Comparison of ENCODE assay signal across 8 mouse cellular contexts in the genomic region with DNA sequence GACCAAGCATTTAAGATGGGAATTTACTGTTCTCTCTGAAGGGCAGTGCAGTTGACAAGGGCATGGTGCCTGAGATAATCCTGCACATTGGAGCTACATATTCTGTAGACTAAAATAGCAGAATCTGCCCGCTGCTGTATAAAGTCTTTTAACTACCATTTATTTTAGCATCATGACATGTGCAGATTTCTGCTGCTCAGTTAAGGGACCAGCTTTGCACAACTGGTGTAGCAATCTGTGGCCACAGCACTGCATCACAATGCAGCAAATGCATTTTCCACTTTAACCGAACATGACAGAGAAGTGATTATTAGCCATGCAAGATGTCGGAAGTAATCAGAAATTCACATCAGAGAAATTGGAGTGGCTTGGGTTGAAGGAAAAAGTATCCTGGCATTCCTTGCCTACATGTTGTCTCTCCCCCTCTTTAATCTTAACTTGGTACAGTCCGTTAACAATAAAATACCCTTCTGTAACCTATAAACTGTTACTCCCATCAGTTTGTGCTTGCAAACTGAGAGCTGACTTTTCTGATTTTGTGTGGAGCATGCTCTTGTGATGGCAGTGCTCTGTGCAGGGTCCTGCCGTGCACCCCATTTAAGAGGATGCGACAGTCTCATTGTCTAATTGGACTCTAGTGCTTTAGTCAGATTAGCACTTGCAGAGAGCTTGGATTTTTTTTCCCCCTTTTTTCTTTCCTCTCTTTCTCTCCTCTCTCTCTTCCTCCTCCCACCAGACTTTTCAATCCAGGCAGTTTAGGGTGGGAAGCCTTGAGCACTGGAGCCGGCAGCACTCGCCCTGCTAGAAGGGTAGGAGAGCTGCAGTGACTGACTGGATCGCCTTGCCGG. TPM values are rescaled to one million over a fixed set of nuclear protein-coding genes. Genes with fewer than 3 reads are reported as not detected.
DNase-seq lines count a peak whose midpoint lies in the region; ATAC-seq and TF ChIP-seq lines count a peak whose summit lies in the region.

No protein-coding gene starts in this region.

- 26% methylated on average over 10 of the region's 10 CpGs for WGBS in embryonic facial prominence, embryonic 13.5 days
- WGBS in hindbrain, embryonic 14.5 days: 36% methylated on average over 10 of the region's 10 CpGs
- WGBS in limb, embryonic 14.5 days: 28% methylated on average over 10 of the region's 10 CpGs
- 51% methylated on average over 10 of the region's 10 CpGs for WGBS in stomach, embryonic 15.5 days

- H3K9ac ChIP-seq in embryonic facial prominence, embryonic 13.5 days: peak overlapping the region; percentile 54
- H3K9ac ChIP-seq in hindbrain, embryonic 14.5 days: peak overlapping the region; percentile 59
- peak overlapping the region; percentile 13 for H3K9ac ChIP-seq in limb, embryonic 14.5 days (ENCODE audit: low read depth, low read length, severe bottlenecking)
- H3K9ac ChIP-seq in stomach, embryonic 15.5 days: no peak overlapping the region

- H3K4me3 ChIP-seq in embryonic facial prominence, embryonic 13.5 days: peak overlapping the region; percentile 29
- peak overlapping the region; percentile 39 for H3K4me3 ChIP-seq in hindbrain, embryonic 14.5 days (replicated peaks; ENCODE audit: low read length)
- peak overlapping the region; percentile 23 for H3K4me3 ChIP-seq in limb, embryonic 14.5 days (replicated peaks; ENCODE audit: low read length)
- peak overlapping the region; percentile 7; the same call in 1 of the 2 replicates for H3K4me3 ChIP-seq in stomach, embryonic 15.5 days (replicated peaks)

- H3K27ac ChIP-seq in embryonic facial prominence, embryonic 13.5 days: peak overlapping the region; percentile 62
- H3K27ac ChIP-seq in hindbrain, embryonic 14.5 days: peak overlapping the region; percentile 87
- peak overlapping the region; percentile 10 for H3K27ac ChIP-seq in limb, embryonic 14.5 days (replicated peaks; ENCODE audit: low read depth, low read length)
- no peak overlapping the region; the same call in 1 of the 2 replicates for H3K27ac ChIP-seq in stomach, embryonic 15.5 days

- peak overlapping the region; percentile 52 for H3K4me2 ChIP-seq in embryonic facial prominence, embryonic 13.5 days
- peak overlapping the region; percentile 45 for H3K4me2 ChIP-seq in hindbrain, embryonic 14.5 days (replicated peaks)
- H3K4me2 ChIP-seq in limb, embryonic 14.5 days (replicated peaks; ENCODE audit: low read depth, low read length, severe bottlenecking): peak overlapping the region; percentile 36
- H3K4me2 ChIP-seq in stomach, embryonic 15.5 days: no peak overlapping the region

- H3K9me3 ChIP-seq in embryonic facial prominence, embryonic 13.5 days: no peaks in the 10 kb centered on the region
- H3K9me3 ChIP-seq in hindbrain, embryonic 14.5 days (ENCODE audit: control insufficient read depth, low read length): no peaks in the 10 kb centered on the region
- H3K9me3 ChIP-seq in limb, embryonic 14.5 days (ENCODE audit: control insufficient read depth, low read length): no peaks in the 10 kb centered on the region
- no peaks in the 10 kb centered on the region for H3K9me3 ChIP-seq in stomach, embryonic 15.5 days

- H3K4me1 ChIP-seq in embryonic facial prominence, embryonic 13.5 days: peaks cover 50% of the 10 kb centered on the region
- H3K4me1 ChIP-seq in hindbrain, embryonic 14.5 days (replicated peaks; ENCODE audit: control insufficient read depth, insufficient read depth, low read length): peaks cover 22% of the 10 kb centered on the region; the same call in 1 of the 2 replicates
- peaks cover 18% of the 10 kb centered on the region for H3K4me1 ChIP-seq in limb, embryonic 14.5 days (ENCODE audit: control insufficient read depth, insufficient read depth, low read length)
- H3K4me1 ChIP-seq in stomach, embryonic 15.5 days: 0 out of 2 replicates have a peak, but pooled peaks cover 9% of the 10 kb centered on the region

- no peaks in the 10 kb centered on the region for H3K36me3 ChIP-seq in embryonic facial prominence, embryonic 13.5 days
- H3K36me3 ChIP-seq in hindbrain, embryonic 14.5 days (replicated peaks; ENCODE audit: control insufficient read depth, insufficient read depth): no peaks in the 10 kb centered on the region
- H3K36me3 ChIP-seq in limb, embryonic 14.5 days (ENCODE audit: control insufficient read depth, insufficient read depth, low read length): no peaks in the 10 kb centered on the region
- no peaks in the 10 kb centered on the region for H3K36me3 ChIP-seq in stomach, embryonic 15.5 days

- no peak for ATAC-seq in embryonic facial prominence, embryonic 13.5 days (ENCODE audit: insufficient number of reproducible peaks, insufficient read depth, low FRiP score, low TSS enrichment, low read depth)
- peak; percentile 77; the same call in 1 of the 2 replicates for ATAC-seq in hindbrain, embryonic 14.5 days (ENCODE audit: low FRiP score)
- ATAC-seq in limb, embryonic 14.5 days (ENCODE audit: low FRiP score, low read depth): peak; percentile 67; the same call in 1 of the 2 replicates
- ATAC-seq in stomach, embryonic 15.5 days (ENCODE audit: insufficient read depth, low FRiP score, low read depth): no peak
- ATAC-seq in activated CD4-positive, CD25-positive, alpha-beta regulatory T cell, adult 4 months: no peak

- DNase-seq in frontal cortex, postnatal 36 days (ENCODE audit: low spot score in 2 of 2): peak; percentile 61 to 74
- no peak for DNase-seq in frontal cortex, postnatal 25 days (ENCODE audit: low spot score in 2 of 2)
- DNase-seq in hindbrain, embryonic 14.5 days (ENCODE audit: low spot score): peak; percentile 49
- DNase-seq in limb, embryonic 14.5 days (ENCODE audit: low spot score): peak; percentile 15
- DNase-seq in adrenal gland, adult 8-10 months: no peak

- no peaks in the 10 kb centered on the region for H3K27me3 ChIP-seq in embryonic facial prominence, embryonic 13.5 days
- H3K27me3 ChIP-seq in hindbrain, embryonic 14.5 days (ENCODE audit: control insufficient read depth, insufficient read depth, low read length): no peaks in the 10 kb centered on the region
- no peaks in the 10 kb centered on the region for H3K27me3 ChIP-seq in limb, embryonic 14.5 days (ENCODE audit: control insufficient read depth, insufficient read depth, low read length)
- H3K27me3 ChIP-seq in stomach, embryonic 15.5 days (replicated peaks): no peaks in the 10 kb centered on the region

- TF ChIP-seq POLR2A in limb, embryonic 14.5 days (IDR thresholded peaks at IDR 0.05; ENCODE audit: borderline replicate concordance, extremely low read depth, insufficient read depth, insufficient read length): no peak

RNA-seq across cellular contexts. Expression of a gene that starts 52.2 kb away (rescaled TPM):
- 87.1 and 88.8 TPM in 2 replicates for polyA plus RNA-seq in embryonic facial prominence, embryonic 13.5 days (2015; fragmentation: Nextera tagmentation; extraction: Ambion mirVana)
- polyA plus RNA-seq in hindbrain, embryonic 14.5 days (2014; fragmentation: Nextera tagmentation; extraction: Ambion mirVana): 58.9 and 63.3 TPM in 2 replicates
- polyA plus RNA-seq in limb, embryonic 14.5 days (2012; rRNA removed): 60.5 and 64.0 TPM in 2 replicates
- 72.3 and 79.9 TPM in 2 replicates for polyA plus RNA-seq in limb, embryonic 14.5 days (2014; fragmentation: Nextera tagmentation; extraction: Ambion mirVana)
- polyA plus RNA-seq in stomach, embryonic 15.5 days (2015; fragmentation: Nextera tagmentation; extraction: Ambion mirVana): 66.1 and 77.3 TPM in 2 replicates
- 10 to 100 TPM; 30.7 to 33.1 TPM for polyA plus RNA-seq in activated CD4-positive, CD25-positive, alpha-beta regulatory T cell, adult 4 months (2017; shearing (Covaris generic))
- total RNA-seq in adrenal gland, adult 8-10 months (2022): 10 to 100 TPM; 14.4 to 19.4 (median 17.0) TPM

Comparison
In these comparisons a context has a peak if more than half of its experiments do, and no peak if none do; other contexts are left out.
1. DNase-seq: peak in frontal cortex, postnatal 36 days (2 of 2), hindbrain, embryonic 14.5 days (single experiment) and limb, embryonic 14.5 days (single experiment); none in frontal cortex, postnatal 25 days (0 of 2) and adrenal gland, adult 8-10 months (single experiment).
2. ATAC-seq: peak in hindbrain, embryonic 14.5 days (single experiment) and limb, embryonic 14.5 days (single experiment); none in embryonic facial prominence, embryonic 13.5 days (single experiment), stomach, embryonic 15.5 days (single experiment) and activated CD4-positive, CD25-positive, alpha-beta regulatory T cell, adult 4 months (single experiment).
3. Peak in every context shown above with its lines, with median percentiles within 50 percentile points of each other: H3K4me3 ChIP-seq.